Mouse (Mus musculus) heart, postnatal 0 days (tissue): ENCODE measurements at regions not wholly inside any gene's neighbourhood (a gene's known extent, or its start where the extent isn't known, plus 50 kb on each side); places are given as distances from the start of the nearest gene placed in this dataset.

Experiments
- ATAC-seq: fragments of 200-750 bp; cut with Nextera tagmentation; 2 replicates; pipeline ENCODE4 v1.8.0; 2017; ENCODE audit warnings: low read depth, moderate number of reproducible peaks, moderate library complexity; ENCODE audit not compliant: insufficient read depth
- DNase-seq: peaks from one replicate; pipeline ENCODE4 v3.0.0-alpha.2; 2016; ENCODE audit warnings: low spot score
- H3K27ac ChIP-seq: fragments of 300-500 bp; sonication (generic); 2 replicates; pipeline ENCODE4 v1.5.1; 2014; ENCODE audit warnings: low read depth, mild to moderate bottlenecking
- H3K27me3 ChIP-seq: fragments of 300-500 bp; sonication (generic); 2 replicates; pipeline ENCODE4 v1.6.1; 2014; ENCODE audit warnings: low read length, mixed read lengths; ENCODE audit not compliant: control insufficient read depth, insufficient read depth
- H3K36me3 ChIP-seq: fragments of 300-500 bp; sonication (generic); replicated peaks from 2 replicates; pipeline ENCODE4 v1.6.1; 2014; ENCODE audit warnings: low read length, mixed read lengths; ENCODE audit not compliant: control insufficient read depth, insufficient read depth
- H3K4me1 ChIP-seq: fragments of 300-500 bp; sonication (generic); 2 replicates; pipeline ENCODE4 v1.6.1; 2014; ENCODE audit warnings: antibody characterized with exemption; ENCODE audit not compliant: control insufficient read depth, insufficient read depth
- H3K4me2 ChIP-seq: fragments of 300-500 bp; sonication (generic); 2 replicates; pipeline ENCODE4 v1.6.1; 2014; ENCODE audit warnings: low read depth, mild to moderate bottlenecking, low read length, moderate library complexity
- H3K4me3 ChIP-seq: fragments of 300-500 bp; sonication (generic); 2 replicates; pipeline ENCODE4 v1.5.1; 2014; ENCODE audit warnings: low read depth, low read length
- H3K9ac ChIP-seq: fragments of 300-500 bp; sonication (generic); replicated peaks from 2 replicates; pipeline ENCODE4 v1.6.1; 2014; ENCODE audit warnings: low read depth, low read length, mixed read lengths
- H3K9me3 ChIP-seq: fragments of 300-500 bp; sonication (generic); replicated peaks from 2 replicates; pipeline ENCODE4 v1.6.1; 2016; ENCODE audit warnings: low read length; ENCODE audit not compliant: control insufficient read depth
- CTCF ChIP-seq: IDR thresholded peaks from 2 replicates; pipeline ENCODE4 v1.5.1; 2016; ENCODE audit warnings: antibody characterized with exemption, control low read depth, low read depth
- EP300 ChIP-seq: IDR thresholded peaks from 2 replicates; pipeline ENCODE4 v1.6.1; 2016; ENCODE audit warnings: antibody characterized with exemption, low read depth
- WGBS: fragments of 180-500 bp; shearing (Covaris S2); extraction: QIAGEN DNeasy Blood & Tissue Kit; methylation state at CpG from one replicate; pipeline ENCODE4 v1.1.7; 2014; 5-methylcytosine and 5-hydroxymethylcytosine counted together

GRCm38 (mm10) chr10:118000591-118000990 is 141.0 kb upstream of the Mdm1 start:
- no peak overlapping the region for H3K9ac ChIP-seq
- H3K4me2 ChIP-seq, result no peak overlapping the region
- no peaks in the 10 kb centered on the region for H3K36me3 ChIP-seq
- no peak overlapping the region for H3K27ac ChIP-seq
- TF ChIP-seq EP300, result no peak
- no peak for TF ChIP-seq CTCF
- 79% methylated on average over 3 of the region's 3 CpGs for WGBS
- no peak overlapping the region for H3K4me3 ChIP-seq
- H3K27me3 ChIP-seq, result no peaks in the 10 kb centered on the region
- no peaks in the 10 kb centered on the region for H3K9me3 ChIP-seq
- H3K4me1 ChIP-seq, result peaks cover 18% of the 10 kb centered on the region; the same call in 1 of the 2 replicates
- ATAC-seq (no peak), DNase-seq (no peak)

- H3K9me3 ChIP-seq, result no peaks in the 10 kb centered on the region
- no peak overlapping the region for H3K4me2 ChIP-seq
- H3K27me3 ChIP-seq, result no peaks in the 10 kb centered on the region
- no peak for DNase-seq
- 57% methylated on average over 4 of the region's 4 CpGs for WGBS
- no peaks in the 10 kb centered on the region for H3K36me3 ChIP-seq
- H3K4me1 ChIP-seq, result peaks cover 18% of the 10 kb centered on the region; the same call in 1 of the 2 replicates
- H3K4me3 ChIP-seq, result no peak overlapping the region
- no peak for ATAC-seq
- no peak for TF ChIP-seq EP300
- no peak for TF ChIP-seq CTCF
- H3K9ac ChIP-seq, result no peak overlapping the region
- no peak overlapping the region for H3K27ac ChIP-seq
Measured at GRCm38 (mm10) chr10:118001501-118001900, 140.1 kb upstream of the Mdm1 start.

GRCm38 (mm10) chr10:118001971-118002370 is 139.6 kb upstream of the Mdm1 start:
- no peak overlapping the region for H3K4me2 ChIP-seq
- H3K9ac ChIP-seq, result no peak overlapping the region
- H3K9me3 ChIP-seq, result no peaks in the 10 kb centered on the region
- H3K27ac ChIP-seq, result no peak overlapping the region
- H3K4me1 ChIP-seq, result peaks cover 18% of the 10 kb centered on the region; the same call in 1 of the 2 replicates
- H3K4me3 ChIP-seq, result no peak overlapping the region
- no peak for TF ChIP-seq CTCF
- TF ChIP-seq EP300, result no peak
- DNase-seq (no peak), ATAC-seq (no peak)
- H3K27me3 ChIP-seq, result no peaks in the 10 kb centered on the region
- H3K36me3 ChIP-seq, result no peaks in the 10 kb centered on the region
- 58% methylated on average over 7 of the region's 7 CpGs for WGBS

- no peak for DNase-seq
- Histone ChIP-seq H3K27ac (peak overlapping the region; percentile 91), H3K4me3 (no peak overlapping the region), H3K4me2 (no peak overlapping the region), H3K9ac (no peak overlapping the region), H3K36me3 (no peaks in the 10 kb centered on the region), H3K9me3 (no peaks in the 10 kb centered on the region), H3K4me1 (peaks cover 18% of the 10 kb centered on the region; the same call in 1 of the 2 replicates), H3K27me3 (no peaks in the 10 kb centered on the region)
- WGBS, result 89% methylated on average over 4 of the region's 4 CpGs
- no peak for ATAC-seq
- no peak for TF ChIP-seq CTCF
- TF ChIP-seq EP300, result no peak
Measured at GRCm38 (mm10) chr10:118002559-118002958, 139.1 kb upstream of the Mdm1 start.

- ATAC-seq (peak; percentile 65), DNase-seq (no peak)
- no peaks in the 10 kb centered on the region for H3K27me3 ChIP-seq
- no peak overlapping the region for H3K4me3 ChIP-seq
- peak overlapping the region; percentile 2; the same call in 1 of the 2 replicates for H3K4me2 ChIP-seq
- H3K4me1 ChIP-seq, result peaks cover 18% of the 10 kb centered on the region; the same call in 1 of the 2 replicates
- peak overlapping the region; percentile 91 for H3K27ac ChIP-seq
- 44% methylated on average over 10 of the region's 10 CpGs for WGBS
- no peak overlapping the region for H3K9ac ChIP-seq
- H3K36me3 ChIP-seq, result no peaks in the 10 kb centered on the region
- H3K9me3 ChIP-seq, result no peaks in the 10 kb centered on the region
- TF ChIP-seq EP300, result no peak
- TF ChIP-seq CTCF, result no peak
Measured at GRCm38 (mm10) chr10:118003179-118003578, 138.4 kb upstream of the Mdm1 start.

- H3K36me3 ChIP-seq, result no peaks in the 10 kb centered on the region
- ATAC-seq (peak; percentile 88), DNase-seq (peak; percentile 86)
- H3K4me2 ChIP-seq, result peak overlapping the region; percentile 2; the same call in 1 of the 2 replicates
- no peak overlapping the region for H3K9ac ChIP-seq
- H3K27ac ChIP-seq, result peak overlapping the region; percentile 91
- no peak; the same call in 1 of the 2 replicates for TF ChIP-seq EP300
- no peak for TF ChIP-seq CTCF
- WGBS, result 25% methylated on average over 16 of the region's 16 CpGs
- H3K4me1 ChIP-seq, result peaks cover 18% of the 10 kb centered on the region; the same call in 1 of the 2 replicates
- no peaks in the 10 kb centered on the region for H3K27me3 ChIP-seq
- H3K4me3 ChIP-seq, result no peak overlapping the region
- no peaks in the 10 kb centered on the region for H3K9me3 ChIP-seq
Measured at GRCm38 (mm10) chr10:118003739-118004361, 137.8 kb upstream of the Mdm1 start.
